Mouse (Mus musculus) liver, embryonic 16.5 days (tissue): ENCODE measurements around the gene Oxsm. TPM values are rescaled to one million over a fixed set of nuclear protein-coding genes. Genes with fewer than 3 reads are reported as not detected.

Source experiments
- ATAC-seq: fragments of 200-750 bp; cut with Nextera tagmentation; 2 replicates; pipeline ENCODE4 v1.8.0; 2017; ENCODE audit warnings: low read depth, mild to moderate bottlenecking, moderate number of reproducible peaks, moderate library complexity
- H3K27ac ChIP-seq: fragments of 300-500 bp; sonication (generic); 2 replicates; pipeline ENCODE4 v1.5.1; 2014; ENCODE audit warnings: mild to moderate bottlenecking, low read length
- H3K27me3 ChIP-seq: fragments of 300-500 bp; sonication (generic); 2 replicates; pipeline ENCODE4 v1.6.1; 2014; ENCODE audit warnings: low read depth, low read length, mixed read lengths; ENCODE audit not compliant: control insufficient read depth, insufficient read depth
- H3K36me3 ChIP-seq: fragments of 300-500 bp; sonication (generic); 2 replicates; pipeline ENCODE4 v1.6.1; 2014; ENCODE audit warnings: mild to moderate bottlenecking; ENCODE audit not compliant: control insufficient read depth, insufficient read depth
- H3K4me1 ChIP-seq: fragments of 300-500 bp; sonication (generic); 2 replicates; pipeline ENCODE4 v1.6.1; 2014; ENCODE audit warnings: low read depth, low read length, mixed read lengths; ENCODE audit not compliant: control insufficient read depth
- H3K4me2 ChIP-seq: fragments of 300-500 bp; sonication (generic); 2 replicates; pipeline ENCODE4 v1.6.1; 2014; ENCODE audit warnings: low read depth, low read length, mixed read lengths
- H3K4me3 ChIP-seq: fragments of 300-500 bp; sonication (generic); 2 replicates; pipeline ENCODE4 v1.5.1; 2014; ENCODE audit warnings: low read depth, mild to moderate bottlenecking, low read length
- H3K9ac ChIP-seq: fragments of 300-500 bp; sonication (generic); 2 replicates; pipeline ENCODE4 v1.6.1; 2014; ENCODE audit warnings: low read depth, low read length
- H3K9me3 ChIP-seq: fragments of 300-500 bp; sonication (generic); replicated peaks from 2 replicates; pipeline ENCODE4 v1.6.1; 2016; ENCODE audit warnings: low read length; ENCODE audit not compliant: control insufficient read depth
- WGBS: fragments of 180-500 bp; shearing (Covaris S2); extraction: QIAGEN DNeasy Blood & Tissue Kit; methylation state at CpG from one replicate; pipeline ENCODE4 v1.1.7; 2014; ENCODE audit not compliant: insufficient replicate concordance; 5-methylcytosine and 5-hydroxymethylcytosine counted together
- polyA plus RNA-seq: library from polyadenylated mRNA; unstranded; fragments of >200 nt; fragmentation: Nextera tagmentation; extraction: Ambion mirVana; gene quantifications from 2 replicates; pipeline ENCODE4 v1.2.1, GENCODE M21; 2015

The Oxsm gene
- polyA plus RNA-seq, 1 experiment from 2014 or later, result 2.6 TPM

GRCm38 (mm10) chr14:16219015-16219414, 30.6 kb downstream of the Oxsm start:
- H3K9ac ChIP-seq, result no peak overlapping the region
- H3K4me3 ChIP-seq, result no peak overlapping the region
- ATAC-seq, result no peak
- no peaks in the 10 kb centered on the region for H3K27me3 ChIP-seq
- H3K36me3 ChIP-seq, result no peaks in the 10 kb centered on the region
- no peaks in the 10 kb centered on the region for H3K4me1 ChIP-seq
- H3K9me3 ChIP-seq, result no peaks in the 10 kb centered on the region
- WGBS, result 45% methylated on average over 2 of the region's 2 CpGs
- no peak overlapping the region for H3K27ac ChIP-seq
- H3K4me2 ChIP-seq, result no peak overlapping the region

- no peak for ATAC-seq
- no peaks in the 10 kb centered on the region for H3K4me1 ChIP-seq
- H3K27ac ChIP-seq, result no peak overlapping the region
Observed at GRCm38 (mm10) chr14:16207722-16208121, 41.9 kb downstream of the Oxsm start.

DNA sequence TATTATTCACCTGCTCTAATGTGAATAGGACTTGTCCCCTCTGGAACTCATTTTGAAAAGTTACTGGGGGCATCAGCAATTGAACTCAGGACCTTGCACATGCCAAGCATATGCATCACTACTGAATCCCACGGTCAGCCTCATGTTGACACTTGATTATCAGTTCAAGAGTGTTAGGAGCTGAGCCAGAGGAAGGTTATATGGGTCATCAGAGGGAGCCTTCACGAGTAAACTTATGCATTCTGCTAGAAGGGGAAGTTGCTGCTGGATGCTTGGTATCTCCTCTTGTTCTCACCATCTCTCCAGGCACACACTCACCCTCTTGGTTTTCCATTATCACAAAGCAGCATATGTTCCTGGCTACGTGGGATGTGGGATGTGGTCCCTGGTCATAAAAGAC, 47.9 kb downstream of the Oxsm start:
- H3K4me2 ChIP-seq, result no peak overlapping the region
- no peak overlapping the region for H3K27ac ChIP-seq
- H3K27me3 ChIP-seq, result no peaks in the 10 kb centered on the region
- H3K9ac ChIP-seq, result no peak overlapping the region
- H3K9me3 ChIP-seq, result no peaks in the 10 kb centered on the region
- no peak overlapping the region for H3K4me3 ChIP-seq
- 15% methylated on average over 3 of the region's 3 CpGs for WGBS
- ATAC-seq, result no peak
- H3K4me1 ChIP-seq, result no peaks in the 10 kb centered on the region
- no peaks in the 10 kb centered on the region for H3K36me3 ChIP-seq

More at GRCm38 (mm10) chr14:16207722-16208121, 41.9 kb downstream of the Oxsm start:
- no peaks in the 10 kb centered on the region for H3K36me3 ChIP-seq
- H3K27me3 ChIP-seq, result no peaks in the 10 kb centered on the region
- no peak overlapping the region for H3K4me2 ChIP-seq
- no peaks in the 10 kb centered on the region for H3K9me3 ChIP-seq
- H3K9ac ChIP-seq, result no peak overlapping the region
- H3K4me3 ChIP-seq, result no peak overlapping the region

GRCm38 (mm10) chr14:16200969-16201638, 48.5 kb downstream of the Oxsm start:
- Histone ChIP-seq H3K4me2 (no peak overlapping the region), H3K36me3 (no peaks in the 10 kb centered on the region), H3K9me3 (no peaks in the 10 kb centered on the region), H3K27ac (no peak overlapping the region), H3K4me1 (no peaks in the 10 kb centered on the region), H3K4me3 (no peak overlapping the region), H3K27me3 (no peaks in the 10 kb centered on the region), H3K9ac (no peak overlapping the region)
- 41% methylated on average over 8 of the region's 8 CpGs for WGBS
- ATAC-seq, result no peak

- Histone ChIP-seq H3K9me3 (no peaks in the 10 kb centered on the region), H3K27ac (no peak overlapping the region), H3K27me3 (no peaks in the 10 kb centered on the region), H3K9ac (no peak overlapping the region), H3K4me2 (no peak overlapping the region), H3K4me3 (no peak overlapping the region), H3K36me3 (no peaks in the 10 kb centered on the region), H3K4me1 (no peaks in the 10 kb centered on the region)
- ATAC-seq, result no peak
- 53% methylated on average over 6 of the region's 6 CpGs for WGBS
Observed at GRCm38 (mm10) chr14:16200220-16200912, 49.2 kb downstream of the Oxsm start.

DNA sequence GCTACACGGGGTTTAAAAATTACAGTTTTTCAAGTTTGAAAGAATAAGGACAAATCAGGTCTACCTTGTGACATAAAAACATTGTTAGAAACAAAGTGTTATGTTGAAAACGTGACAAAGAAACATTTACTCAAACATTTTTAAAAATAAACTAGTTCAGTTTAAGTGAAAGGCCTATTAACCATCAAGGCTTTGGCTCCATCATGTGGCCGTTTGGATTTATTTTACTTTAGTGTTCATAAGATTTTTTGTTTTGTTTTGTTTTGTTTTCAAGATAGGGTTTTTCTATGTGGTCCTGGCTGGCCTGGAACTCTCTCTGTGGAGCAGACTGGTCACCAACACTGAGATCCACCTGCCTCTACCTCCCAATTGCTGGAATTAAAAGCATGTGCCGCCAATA, 53.1 kb downstream of the Oxsm start:
- H3K9me3 ChIP-seq, result no peaks in the 10 kb centered on the region
- H3K9ac ChIP-seq, result no peak overlapping the region
- ATAC-seq, result no peak
- H3K36me3 ChIP-seq, result no peaks in the 10 kb centered on the region
- WGBS, result 46% methylated on average over 4 of the region's 4 CpGs
- H3K4me3 ChIP-seq, result no peak overlapping the region
- H3K4me1 ChIP-seq, result no peaks in the 10 kb centered on the region
- H3K4me2 ChIP-seq, result no peak overlapping the region
- H3K27me3 ChIP-seq, result no peaks in the 10 kb centered on the region
- no peak overlapping the region for H3K27ac ChIP-seq

DNA sequence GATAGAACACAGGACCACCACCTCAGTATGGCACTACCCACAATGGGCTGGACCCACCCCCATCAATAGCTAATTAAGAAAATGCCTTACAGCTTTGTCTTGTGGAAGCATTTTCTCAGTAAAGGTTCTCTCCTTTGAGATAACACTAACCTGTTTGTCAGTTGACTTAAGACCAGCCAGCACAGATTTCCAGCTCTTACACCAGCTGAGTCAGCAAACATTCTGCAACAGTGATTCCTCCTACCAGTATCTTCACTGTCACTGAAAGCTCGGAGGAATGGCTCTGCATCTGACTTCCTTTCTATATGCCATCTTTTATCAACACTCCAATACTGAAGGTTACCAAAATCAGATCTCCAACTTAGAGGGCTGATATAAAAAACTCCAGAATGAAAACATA, 54.1 kb downstream of the Oxsm start:
- no peaks in the 10 kb centered on the region for H3K9me3 ChIP-seq
- H3K4me1 ChIP-seq, result no peaks in the 10 kb centered on the region
- no peak overlapping the region for H3K9ac ChIP-seq
- no peak overlapping the region for H3K27ac ChIP-seq
- no peaks in the 10 kb centered on the region for H3K36me3 ChIP-seq
- H3K4me2 ChIP-seq, result no peak overlapping the region
- WGBS, result 33% methylated on average over 1 of the region's 1 CpGs
- no peaks in the 10 kb centered on the region for H3K27me3 ChIP-seq
- ATAC-seq, result no peak
- no peak overlapping the region for H3K4me3 ChIP-seq

DNA sequence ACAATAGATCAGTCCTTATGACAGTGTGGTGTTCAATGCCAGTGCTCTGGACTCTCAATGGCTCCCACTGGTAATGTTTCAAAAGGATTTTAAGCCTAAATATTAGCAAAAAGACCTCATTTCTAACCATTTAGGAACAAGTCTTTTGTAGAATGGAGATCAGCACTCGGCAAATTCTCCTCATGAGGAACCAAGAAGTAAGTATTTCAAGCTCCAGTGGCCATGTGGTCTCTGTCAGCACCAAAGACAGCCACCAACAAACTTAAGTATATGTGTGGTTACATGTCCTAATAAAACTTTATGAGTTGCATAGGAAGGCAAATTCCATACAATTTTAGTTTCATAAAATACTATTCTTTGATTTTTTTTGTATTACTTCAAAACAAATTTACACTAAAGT, 55.5 kb downstream of the Oxsm start:
- Histone ChIP-seq H3K36me3 (no peaks in the 10 kb centered on the region), H3K27ac (no peak overlapping the region), H3K4me1 (no peaks in the 10 kb centered on the region), H3K9ac (no peak overlapping the region), H3K4me2 (no peak overlapping the region), H3K4me3 (no peak overlapping the region), H3K9me3 (no peaks in the 10 kb centered on the region), H3K27me3 (no peaks in the 10 kb centered on the region)
- WGBS, result 41% methylated on average over 1 of the region's 1 CpGs
- no peak for ATAC-seq

DNA sequence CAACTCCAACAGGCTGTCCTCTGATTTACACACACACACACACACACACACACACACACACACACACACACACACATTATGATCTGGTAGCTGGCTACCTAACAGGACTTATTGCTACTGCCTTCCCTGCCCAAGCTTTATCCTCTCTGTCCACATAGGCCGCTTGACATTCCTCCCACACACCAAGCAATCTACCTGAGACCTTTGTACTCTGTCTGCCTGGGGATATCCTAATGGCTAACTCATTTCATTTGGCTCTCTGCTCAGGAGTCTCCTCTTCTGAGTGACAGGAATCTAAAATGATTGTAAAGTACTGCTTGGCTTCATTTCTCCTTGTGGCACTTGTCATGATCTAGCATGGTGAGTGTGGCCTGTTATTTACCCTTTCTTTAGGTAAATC, 60.5 kb downstream of the Oxsm start:
- Histone ChIP-seq H3K4me3 (no peak overlapping the region), H3K9me3 (no peaks in the 10 kb centered on the region), H3K9ac (no peak overlapping the region), H3K27me3 (no peaks in the 10 kb centered on the region), H3K36me3 (no peaks in the 10 kb centered on the region), H3K4me1 (no peaks in the 10 kb centered on the region), H3K4me2 (no peak overlapping the region), H3K27ac (no peak overlapping the region)
- ATAC-seq, result peak; percentile 72
- WGBS, result 62% methylated on average over 1 of the region's 1 CpGs
